Mouse (Mus musculus) urinary bladder, postnatal 10 days (tissue): Measurements from ENCODE around the gene Fbxw4.

Source experiments
- DNase-seq: peaks from one replicate; pipeline ENCODE4 v3.0.0; 2022; ENCODE audit warnings: low spot score

The Fbxw4 gene

DNA sequence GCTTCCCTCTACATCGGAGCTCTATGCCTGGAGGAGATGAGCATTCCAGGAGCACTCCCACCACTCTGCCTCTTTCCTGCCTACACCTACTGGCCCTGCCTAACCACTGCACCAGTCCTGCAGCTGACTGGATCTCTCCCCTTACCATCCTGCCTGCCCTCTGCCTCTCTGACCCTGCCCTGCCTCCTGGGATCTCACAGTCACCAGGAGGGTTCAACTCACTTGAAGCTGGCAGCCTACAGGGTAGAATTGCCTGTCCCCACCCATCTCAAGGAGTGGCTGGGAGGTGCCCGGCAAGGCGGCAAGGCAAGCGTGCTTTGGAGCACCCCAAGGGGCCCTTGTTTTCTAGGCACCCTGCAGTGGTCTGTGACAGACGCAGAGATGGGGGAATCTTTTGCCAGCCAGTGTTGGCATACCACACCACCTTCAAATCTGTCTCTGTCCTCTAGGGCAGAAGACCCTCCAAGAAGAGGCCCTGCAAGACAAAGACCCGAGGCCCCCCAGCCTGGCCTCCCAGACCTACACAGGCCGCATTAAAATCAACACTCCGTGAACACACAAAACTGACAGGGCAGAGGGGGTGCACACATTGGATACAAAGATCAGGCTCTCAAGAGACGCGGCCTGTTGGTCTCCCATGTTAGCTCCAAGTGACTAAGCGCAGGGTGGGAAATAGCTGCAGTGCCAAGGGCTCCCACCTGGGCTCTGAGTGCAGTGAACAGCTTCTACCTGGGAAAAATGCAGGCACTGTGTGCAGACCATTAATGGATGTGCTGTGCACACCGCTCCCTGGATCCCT, 44.5 kb downstream of the Fbxw4 start:
- DNase-seq, result no peak

DNA sequence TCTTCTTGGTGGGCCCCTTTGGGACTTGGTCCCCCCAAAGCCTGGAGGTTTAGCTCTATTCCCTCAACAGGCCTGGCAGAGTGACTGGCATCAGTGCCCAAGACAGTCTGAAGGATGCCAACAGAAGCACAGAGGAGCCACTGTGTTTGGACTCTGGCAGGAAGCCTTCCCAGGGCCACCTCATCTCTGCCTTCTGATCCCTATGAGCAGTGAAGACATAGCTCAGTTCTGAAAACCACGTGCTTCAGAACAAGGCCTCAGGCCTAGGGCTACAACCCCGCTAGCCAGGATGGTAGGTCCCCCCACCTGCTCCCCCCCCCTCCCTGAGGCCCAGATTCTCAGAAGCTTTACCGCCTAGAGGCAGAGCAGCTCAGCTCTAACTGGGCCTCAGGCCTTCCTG, 45.2 kb downstream of the Fbxw4 start:
- no peak for DNase-seq

DNA sequence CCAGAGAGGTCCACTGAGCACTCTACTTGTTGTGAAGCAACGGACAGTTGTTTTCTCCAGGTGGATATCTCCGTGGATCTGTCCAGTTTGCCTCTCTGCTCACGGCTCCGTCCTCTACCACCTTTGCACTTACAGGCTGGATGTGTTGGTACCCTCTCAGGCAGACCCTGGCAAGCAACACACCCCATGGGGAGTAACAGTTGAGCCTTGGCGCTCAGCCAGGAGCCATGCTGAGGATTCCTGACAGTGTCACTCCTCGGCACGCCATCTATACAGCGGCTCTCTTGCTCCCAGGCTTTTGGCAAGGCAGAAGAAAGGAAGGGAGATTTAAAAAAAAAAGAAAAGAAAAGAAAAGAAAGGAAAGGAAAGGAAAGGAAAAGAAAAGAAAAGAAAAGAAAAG, 45.7 kb downstream of the Fbxw4 start:
- DNase-seq, result no peak

DNA sequence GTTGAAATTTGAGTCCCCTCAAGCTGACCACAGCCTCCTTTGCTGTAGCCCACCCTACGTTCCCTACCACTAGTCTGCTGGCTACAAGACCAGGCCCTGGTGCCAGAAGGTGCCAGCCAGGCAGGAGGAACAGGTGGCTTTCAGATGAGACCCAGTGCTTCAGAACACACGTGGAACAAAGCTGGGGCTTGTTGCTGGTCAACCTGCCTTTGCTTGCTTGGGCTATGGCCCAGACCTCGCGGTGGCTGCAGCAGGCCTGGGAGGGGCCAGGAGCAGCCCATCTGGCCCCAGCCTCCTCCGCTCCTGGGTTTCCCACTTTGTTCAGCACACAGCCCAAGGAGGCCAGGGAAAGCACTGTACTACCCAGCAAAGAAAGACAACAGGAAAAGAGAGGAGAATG, 49.3 kb downstream of the Fbxw4 start:
- DNase-seq, result no peak

DNA sequence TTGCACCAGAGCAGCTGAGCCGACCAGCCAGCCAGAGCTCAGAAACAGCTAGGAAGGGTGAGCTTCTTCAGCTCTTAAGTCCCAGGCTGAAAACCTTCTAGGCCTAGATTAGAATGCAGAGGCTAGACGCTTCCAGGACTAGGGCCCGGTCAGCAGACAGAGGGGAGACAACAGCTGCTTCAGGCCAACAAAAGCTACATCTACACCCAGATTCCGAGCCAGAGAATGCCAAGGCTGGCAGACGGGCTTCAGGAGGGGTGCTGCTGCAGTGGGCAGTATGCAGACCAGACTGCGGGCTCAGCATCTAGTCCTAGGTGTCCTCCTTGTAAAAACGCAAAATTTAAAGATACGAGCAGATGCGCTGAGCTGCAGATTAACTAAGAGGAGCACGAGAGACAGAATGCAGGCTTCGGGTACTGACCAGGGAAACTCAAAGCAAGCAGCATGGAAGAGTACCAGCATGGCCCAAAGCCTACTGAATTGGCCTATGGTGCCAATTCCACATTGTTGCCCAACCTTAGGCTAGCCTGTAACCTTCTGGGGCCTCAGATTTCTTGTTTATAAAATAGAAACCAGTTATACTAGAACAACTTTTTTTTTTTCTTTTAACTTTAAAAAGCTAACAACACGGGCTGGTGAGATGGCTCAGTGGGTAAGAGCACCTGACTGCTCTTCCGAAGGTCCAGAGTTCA, 51.3 kb downstream of the Fbxw4 start:
- DNase-seq, result no peak

DNA sequence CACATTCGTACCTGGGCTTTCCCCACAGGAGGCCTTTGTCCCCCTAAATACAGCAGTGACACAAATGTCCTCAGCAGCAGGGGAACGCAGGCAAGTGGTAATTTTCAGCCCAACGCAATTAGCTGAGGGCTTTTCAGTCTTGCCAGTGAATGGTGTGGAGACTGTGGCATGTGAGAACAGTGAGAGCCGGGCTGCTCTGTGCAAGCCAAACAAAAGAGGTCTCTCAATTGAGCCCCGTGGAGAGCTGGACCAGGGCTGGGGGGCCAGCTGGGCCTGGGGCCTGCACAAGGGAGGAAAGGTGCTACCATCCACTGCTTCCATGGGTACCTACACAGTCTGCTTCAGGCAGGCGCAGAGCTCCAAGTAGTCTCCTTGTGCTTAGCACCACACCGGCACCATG, 52.6 kb downstream of the Fbxw4 start:
- DNase-seq, result no peak

DNA sequence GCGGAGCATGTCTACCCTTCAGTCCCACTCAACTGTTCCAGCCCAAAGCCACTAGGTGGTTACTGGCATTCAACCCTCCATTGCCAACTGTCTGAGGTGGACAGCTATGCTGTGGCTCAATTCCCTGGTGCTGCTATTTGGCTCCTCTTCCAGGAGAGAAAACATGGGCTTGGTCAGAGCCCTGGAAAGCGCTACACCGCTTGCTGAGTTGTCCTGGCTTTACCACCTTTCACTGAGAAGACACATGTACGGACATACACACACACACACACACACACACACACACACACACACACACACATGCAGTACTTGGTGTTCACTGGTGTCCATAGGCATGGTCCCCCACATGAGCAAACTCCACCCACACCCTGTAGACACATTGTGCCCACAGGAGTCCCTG, 53.4 kb downstream of the Fbxw4 start:
- DNase-seq, result no peak

DNA sequence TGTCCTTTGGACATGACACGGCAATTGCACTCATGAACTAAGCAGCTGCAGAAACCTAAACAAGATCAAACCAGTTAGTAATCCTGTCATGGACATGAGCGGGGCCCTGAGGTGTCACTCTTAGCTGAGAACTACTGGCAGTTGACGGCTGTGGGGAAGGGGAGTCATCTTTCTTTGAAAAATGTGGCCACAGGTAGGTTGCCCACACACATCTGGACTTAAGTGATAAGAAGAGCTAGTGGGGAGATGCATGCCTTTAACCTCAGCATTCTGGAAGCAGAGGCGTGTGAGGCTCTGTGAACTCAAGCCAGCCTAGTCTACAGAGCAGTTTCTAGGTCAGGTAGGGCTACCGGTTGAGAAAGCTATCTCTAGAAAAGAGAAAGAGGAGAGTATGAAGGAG, 57.5 kb downstream of the Fbxw4 start:
- DNase-seq, result no peak

DNA sequence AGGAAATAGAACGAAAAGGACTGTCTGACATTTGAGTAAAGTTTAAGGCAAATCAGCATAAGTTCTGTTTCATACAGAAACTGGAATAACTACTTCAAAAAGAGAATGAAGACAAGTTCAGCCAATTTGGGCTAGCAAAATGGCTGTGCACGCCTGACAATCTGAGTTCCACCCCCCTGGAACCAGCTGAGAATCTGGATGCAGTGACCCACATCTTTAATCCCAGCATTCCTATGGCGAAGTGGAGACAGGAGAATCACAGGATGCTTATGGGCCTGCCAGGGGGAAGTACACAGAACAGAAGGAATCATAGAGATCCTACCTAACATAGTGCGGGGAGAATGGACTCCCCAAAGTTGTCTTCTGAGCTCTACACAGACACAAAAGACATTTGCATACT, 63.0 kb downstream of the Fbxw4 start:
- no peak for DNase-seq

DNA sequence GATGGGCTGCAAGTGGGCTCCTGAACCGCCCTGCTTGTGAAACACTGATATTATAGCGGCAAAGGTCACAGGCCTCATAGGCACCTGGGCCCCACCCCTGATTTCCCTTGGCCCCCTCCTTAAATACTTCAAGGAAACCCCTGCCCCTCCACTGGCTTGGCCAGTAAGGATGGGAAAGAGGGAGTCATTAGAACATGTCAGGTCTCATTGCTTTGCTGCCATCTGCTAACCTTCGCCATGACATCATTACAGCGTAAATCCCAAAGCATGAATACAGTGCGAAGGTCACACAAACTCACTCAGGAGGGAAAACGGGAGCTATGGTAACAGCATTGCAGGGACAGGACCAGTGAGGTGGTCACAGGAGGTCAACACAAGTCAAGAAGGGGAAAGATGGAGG, 63.7 kb downstream of the Fbxw4 start:
- DNase-seq, result no peak

DNA sequence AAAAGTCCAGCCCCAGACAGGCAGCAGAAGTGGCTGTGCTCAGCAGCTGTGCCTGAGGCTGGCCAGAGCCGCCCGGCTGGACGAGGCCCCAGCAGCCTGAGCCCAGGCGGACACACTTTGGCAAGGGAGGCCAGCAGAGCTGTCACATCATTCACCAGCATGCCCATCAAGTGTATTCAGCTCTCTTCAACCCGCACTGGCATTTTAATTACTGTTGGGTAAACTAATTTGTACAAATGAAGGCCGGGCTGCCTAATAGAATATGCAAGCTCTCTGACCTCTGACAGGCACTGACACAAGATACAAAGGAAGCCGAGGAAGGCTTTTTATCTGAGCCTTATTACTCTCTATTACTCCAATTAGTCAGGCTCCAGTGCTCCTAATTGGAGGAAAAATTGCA, 64.1 kb downstream of the Fbxw4 start:
- DNase-seq, result no peak

DNA sequence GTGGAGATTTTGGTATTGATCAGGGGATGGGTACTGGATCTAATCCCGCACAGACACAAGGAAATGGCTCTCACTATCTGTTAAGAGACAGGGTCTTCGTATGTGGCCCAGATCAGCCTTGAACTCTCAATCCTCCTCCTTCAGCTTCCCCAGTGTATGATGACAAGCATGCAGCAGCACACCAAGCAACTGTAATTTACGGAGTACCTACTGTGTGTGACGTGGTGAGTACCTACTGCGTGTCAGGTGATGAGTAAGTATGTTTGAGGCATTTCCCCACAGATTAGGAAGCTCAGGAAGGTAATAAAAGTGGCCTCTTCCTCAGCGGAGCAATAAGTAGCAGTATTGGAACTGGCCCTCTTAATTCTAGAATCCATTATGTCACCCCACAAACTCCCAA, 64.6 kb downstream of the Fbxw4 start:
- no peak for DNase-seq

DNA sequence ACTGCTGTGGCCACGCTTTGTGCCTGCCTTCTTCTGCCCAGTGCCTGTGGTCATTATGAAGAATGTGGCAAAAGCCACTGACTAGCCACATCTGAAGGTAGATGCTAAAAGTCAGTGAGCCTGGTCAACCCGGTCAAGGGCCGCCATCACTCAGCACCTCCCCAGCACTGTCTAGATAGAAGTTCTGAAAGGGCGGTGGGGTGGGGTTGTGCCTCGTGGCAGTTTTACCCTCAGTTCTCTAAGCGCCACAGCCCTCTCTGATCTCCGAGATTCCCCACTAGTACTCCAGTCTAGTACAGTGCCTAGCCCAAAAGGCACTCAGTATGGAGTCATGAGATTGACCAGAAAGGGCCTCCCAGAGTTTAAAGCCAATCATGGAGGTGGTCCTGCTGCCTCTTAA, 66.0 kb downstream of the Fbxw4 start:
- DNase-seq, result no peak

DNA sequence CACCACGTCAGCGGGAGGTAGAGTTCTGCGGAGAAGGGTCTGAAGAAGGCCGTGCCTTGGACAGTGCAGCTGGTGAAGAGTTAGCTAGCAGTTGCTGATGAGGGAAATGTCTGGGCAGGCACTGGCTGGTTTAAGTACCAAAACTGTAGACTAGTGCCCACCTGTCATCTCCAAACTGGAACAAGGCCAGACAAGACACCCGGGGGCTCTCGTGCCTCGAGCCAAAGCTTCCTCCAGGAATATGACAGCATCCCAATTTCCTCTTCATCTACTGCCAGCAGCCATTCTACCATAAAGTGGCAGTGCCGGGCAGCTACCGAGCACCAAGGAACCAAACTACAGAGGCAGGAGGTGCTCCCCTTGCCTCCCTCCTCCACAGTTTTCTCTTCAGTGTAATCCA, 67.2 kb downstream of the Fbxw4 start:
- no peak for DNase-seq

DNA sequence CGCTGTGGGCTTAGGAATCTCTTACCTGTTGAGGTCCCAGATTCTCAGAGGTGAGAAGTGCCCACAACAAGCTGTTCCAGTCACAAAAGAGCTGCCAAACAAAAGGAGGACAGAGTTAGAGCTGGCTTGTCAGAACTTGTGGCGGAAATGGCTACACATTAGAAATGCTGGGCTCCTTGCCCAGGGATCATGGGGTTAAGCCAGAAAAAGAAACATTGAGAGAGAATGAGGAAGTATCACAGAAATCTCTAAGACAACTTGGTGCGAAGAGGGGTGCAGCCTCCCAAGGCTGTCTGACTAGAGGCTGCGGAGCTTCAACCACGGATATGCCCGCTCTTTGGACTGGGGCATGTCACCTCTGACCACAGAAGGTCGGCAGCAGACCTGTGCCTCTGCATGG, 68.4 kb downstream of the Fbxw4 start:
- no peak for DNase-seq

DNA sequence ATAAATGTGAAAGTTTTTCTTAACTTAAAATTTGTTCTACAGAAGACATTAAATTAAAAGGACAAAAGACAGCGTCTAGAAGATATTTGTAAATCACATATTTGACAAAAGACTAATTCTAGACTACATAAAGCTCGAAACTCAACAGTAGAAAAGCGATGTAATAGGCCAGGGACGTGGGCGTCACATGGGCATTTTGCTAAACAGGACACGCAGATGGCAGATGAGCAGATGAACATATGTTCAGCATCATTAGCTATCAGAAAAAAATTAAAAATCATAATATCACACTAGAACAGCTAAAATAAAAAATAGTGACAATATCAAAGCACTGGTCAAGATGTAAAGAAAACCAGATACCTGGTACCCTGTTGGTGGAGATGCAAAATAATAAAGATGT, 70.4 kb downstream of the Fbxw4 start:
- no peak for DNase-seq

DNA sequence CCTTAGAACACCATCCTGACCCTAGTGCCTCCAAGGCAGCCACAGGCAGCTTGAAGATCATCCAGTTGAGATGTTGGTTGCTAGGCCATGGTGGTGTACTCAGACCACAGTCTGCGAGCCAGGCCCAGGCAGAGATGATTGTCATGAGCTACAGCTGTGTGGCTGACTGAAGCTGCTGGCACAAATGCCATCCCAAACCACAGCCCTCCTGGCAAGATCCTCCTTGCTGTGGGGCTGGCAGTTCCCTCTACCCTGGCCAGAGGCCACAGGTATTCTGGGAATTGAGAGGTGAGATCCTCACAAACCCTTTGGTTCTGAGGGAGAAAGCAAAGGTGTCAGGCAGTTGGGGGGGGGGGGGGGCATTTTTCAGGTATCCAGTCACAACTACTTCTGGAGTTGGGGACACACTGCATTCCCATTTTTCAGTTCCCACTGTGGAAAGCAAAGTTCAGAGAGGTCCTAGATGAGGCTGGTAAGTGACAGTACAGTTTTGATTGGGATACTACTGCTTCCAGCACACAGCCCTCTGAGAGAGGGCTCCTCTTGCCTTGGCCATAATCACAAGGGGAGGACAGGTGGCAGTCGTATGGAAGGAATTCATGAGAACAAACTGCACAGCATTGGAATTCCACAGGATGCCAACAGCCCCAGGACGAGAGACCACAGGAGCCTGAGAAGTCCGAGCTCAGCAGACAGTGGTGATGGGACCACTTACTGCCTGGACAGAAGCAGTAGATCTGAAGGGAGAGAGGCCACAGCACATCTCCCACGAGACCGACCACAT, 72.4 kb downstream of the Fbxw4 start:
- DNase-seq, result no peak

DNA sequence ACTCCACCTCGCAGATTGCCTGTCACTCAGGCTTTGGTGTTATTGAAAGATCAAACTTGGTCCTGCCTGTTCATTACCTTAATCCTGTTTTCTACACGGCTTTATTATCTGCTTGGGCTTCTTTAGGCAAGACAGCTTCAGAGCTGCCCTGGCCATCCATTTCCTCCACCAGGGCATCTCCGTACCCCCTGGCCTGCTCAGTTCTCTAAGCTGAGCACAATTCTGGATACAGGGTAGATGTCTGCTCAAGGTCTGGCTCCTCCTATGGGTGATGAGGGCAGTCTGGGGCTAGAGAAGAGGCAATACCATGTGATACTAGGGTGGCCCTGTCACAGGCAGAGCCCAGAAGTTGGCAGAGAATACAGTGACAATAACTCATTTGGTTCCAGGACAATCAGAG, 73.3 kb downstream of the Fbxw4 start:
- no peak for DNase-seq

DNA sequence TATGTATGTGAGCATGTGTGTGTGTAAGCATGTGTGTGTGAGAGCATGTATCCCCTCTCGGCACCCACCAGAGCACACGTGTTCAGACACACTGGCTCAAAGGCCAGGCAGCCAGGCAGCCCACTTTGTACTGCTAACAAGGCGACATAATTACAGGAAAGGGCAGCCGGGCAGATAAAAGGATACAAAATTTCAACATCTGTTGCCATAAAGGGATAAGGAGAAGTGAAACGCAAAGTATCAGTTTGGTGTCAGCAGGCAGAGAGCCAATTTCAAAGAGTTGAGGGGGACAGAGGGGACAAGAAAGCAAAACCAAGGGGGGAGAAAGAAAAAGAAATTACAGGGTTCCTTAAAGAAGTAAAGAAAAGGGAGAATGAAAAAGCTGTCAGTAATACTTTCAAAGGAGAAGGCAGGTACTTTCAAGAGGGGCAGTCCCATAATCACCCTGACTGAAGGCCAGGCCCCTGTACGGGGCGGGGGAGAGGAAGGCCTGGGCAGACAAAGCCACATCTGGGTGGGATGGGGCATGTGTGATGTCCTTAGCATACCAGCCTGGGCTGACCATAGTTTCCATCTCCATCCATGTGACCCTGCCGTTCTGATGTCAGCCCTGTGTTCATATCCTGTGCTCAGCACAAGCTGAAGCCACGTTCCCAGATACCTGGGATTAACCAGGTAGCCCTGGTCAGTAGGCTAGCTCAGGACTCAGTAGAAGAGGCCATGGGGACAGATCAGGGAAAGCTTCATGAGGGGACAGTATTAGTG, 75.1 kb downstream of the Fbxw4 start:
- no peak for DNase-seq

DNA sequence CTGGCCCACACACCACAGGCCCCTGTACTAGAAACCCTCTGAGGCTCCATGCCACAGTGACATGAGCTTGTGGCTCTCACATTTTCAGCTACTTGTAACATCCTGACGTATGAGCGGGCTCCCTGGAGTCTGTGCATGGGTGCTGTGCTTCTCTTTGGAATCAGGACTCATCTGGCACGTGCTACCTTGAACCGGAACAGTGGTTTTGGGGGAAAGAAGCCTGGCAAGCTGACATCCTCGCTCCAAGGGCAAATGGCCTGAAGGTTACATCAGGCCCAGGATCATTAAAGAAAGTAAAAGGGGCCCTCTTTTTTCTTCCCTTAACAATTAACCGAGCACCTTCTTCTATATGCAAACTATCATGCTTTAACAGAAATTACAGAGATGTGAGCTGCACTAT, 77.0 kb downstream of the Fbxw4 start:
- DNase-seq, result no peak

DNA sequence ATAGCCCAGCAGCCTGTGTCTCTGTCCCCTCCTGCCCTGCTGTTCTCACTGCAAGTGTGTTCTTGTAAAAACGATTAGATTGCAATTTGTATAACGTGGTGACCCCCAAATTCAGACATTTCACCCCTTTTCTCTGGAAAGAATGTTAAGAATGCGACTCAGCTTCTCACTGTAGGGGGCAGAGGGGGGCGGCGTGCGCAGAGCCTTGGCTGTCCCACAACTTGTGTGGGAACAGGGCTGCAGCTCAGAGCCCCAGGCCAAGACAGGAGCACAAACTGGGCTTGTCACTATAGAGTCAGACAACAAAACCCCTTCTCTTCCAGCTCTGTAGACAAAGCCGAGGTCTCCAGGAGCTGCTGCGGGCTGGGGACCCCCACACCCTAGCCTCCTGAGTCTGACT, 78.0 kb downstream of the Fbxw4 start:
- DNase-seq, result no peak

DNA sequence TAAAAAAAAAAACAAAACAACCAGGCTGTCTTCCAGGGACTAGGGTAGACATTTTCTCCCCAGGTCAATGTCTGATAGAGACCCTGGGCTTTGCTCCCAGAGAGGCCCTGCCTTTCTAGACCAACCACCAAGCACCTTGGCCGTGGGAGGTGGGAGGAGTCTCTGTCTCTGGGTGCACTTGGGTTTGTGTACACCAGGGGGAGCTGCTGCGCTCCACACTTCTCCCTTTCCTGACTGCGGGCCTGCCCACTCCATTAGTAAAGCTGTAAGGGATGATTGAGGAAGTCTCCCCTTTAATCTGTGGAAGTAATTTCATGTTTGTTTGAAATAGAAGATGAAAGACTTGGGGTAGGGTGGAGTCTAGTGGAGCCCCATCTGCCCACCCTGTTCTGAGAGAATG, 78.9 kb downstream of the Fbxw4 start:
- no peak for DNase-seq
